Mouse (Mus musculus) thymus, adult 18-20 months (tissue): Measurements from ENCODE around the gene Zbtb20.

Experiments
- DNase-seq, 2 experiments: peaks; one replicate each; pipeline ENCODE4 v3.0.0; 2022; ENCODE audit warnings: mixed read lengths in 2 of 2

Zbtb20 gene

GRCm38 (mm10) chr16:43219367-43219766, 343.7 kb downstream of the Zbtb20 start:
- no peak for DNase-seq

- DNase-seq, result no peak
Observed at GRCm38 (mm10) chr16:43221313-43221712, 345.6 kb downstream of the Zbtb20 start.

- no peak for DNase-seq
Observed at GRCm38 (mm10) chr16:43230253-43230652, 354.6 kb downstream of the Zbtb20 start.

- no peak for DNase-seq
Observed at GRCm38 (mm10) chr16:43234249-43234648, 358.6 kb downstream of the Zbtb20 start.

- DNase-seq, result no peak
Observed at GRCm38 (mm10) chr16:43235317-43235716, 359.6 kb downstream of the Zbtb20 start.

GRCm38 (mm10) chr16:43235721-43236159, 360.1 kb downstream of the Zbtb20 start:
- DNase-seq, result no peak

- no peak for DNase-seq
Observed at GRCm38 (mm10) chr16:43237551-43237950, 361.9 kb downstream of the Zbtb20 start.

GRCm38 (mm10) chr16:43247026-43247425, 371.3 kb downstream of the Zbtb20 start:
- no peak for DNase-seq

- no peak for DNase-seq
Observed at GRCm38 (mm10) chr16:43253077-43253476, 377.4 kb downstream of the Zbtb20 start.

- DNase-seq, result no peak
Observed at GRCm38 (mm10) chr16:43253746-43254145, 378.1 kb downstream of the Zbtb20 start.

- DNase-seq, result no peak
Observed at GRCm38 (mm10) chr16:43256191-43256899, 380.7 kb downstream of the Zbtb20 start.

GRCm38 (mm10) chr16:43256900-43257281, 381.2 kb downstream of the Zbtb20 start:
- no peak for DNase-seq

- no peak for DNase-seq
Observed at GRCm38 (mm10) chr16:43259466-43259865, 383.8 kb downstream of the Zbtb20 start.

- no peak for DNase-seq
Observed at GRCm38 (mm10) chr16:43260862-43261261, 385.2 kb downstream of the Zbtb20 start.

- DNase-seq, result no peak
Observed at GRCm38 (mm10) chr16:43274057-43274595, 398.4 kb downstream of the Zbtb20 start.

GRCm38 (mm10) chr16:43276764-43277163, 401.1 kb downstream of the Zbtb20 start:
- no peak for DNase-seq

- DNase-seq, result no peak
Observed at GRCm38 (mm10) chr16:43286319-43286718, 410.6 kb downstream of the Zbtb20 start.

- DNase-seq, result no peak
Observed at GRCm38 (mm10) chr16:43286783-43287383, 411.2 kb downstream of the Zbtb20 start.

- no peak for DNase-seq
Observed at GRCm38 (mm10) chr16:43291423-43291822, 415.7 kb downstream of the Zbtb20 start.

- no peak for DNase-seq
Observed at GRCm38 (mm10) chr16:43297953-43298596, 422.4 kb downstream of the Zbtb20 start.

GRCm38 (mm10) chr16:43300420-43300819, 424.7 kb downstream of the Zbtb20 start:
- no peak for DNase-seq

GRCm38 (mm10) chr16:43302171-43302570, 426.5 kb downstream of the Zbtb20 start:
- no peak for DNase-seq
